Mouse (Mus musculus) ovary, postnatal 36 days (tissue): ENCODE data around the gene Secisbp2.

ENCODE experiments used
- DNase-seq: peaks from one replicate; pipeline ENCODE4 v3.0.0; 2022; ENCODE audit warnings: low spot score, mixed read lengths

The Secisbp2 gene

GRCm38 (mm10) chr13:51685290-51685966 lies 33.9 kb downstream of the Secisbp2 start:
- no peak for DNase-seq

GRCm38 (mm10) chr13:51686966-51687365 lies 35.5 kb downstream of the Secisbp2 start:
- DNase-seq: no peak

GRCm38 (mm10) chr13:51688688-51689087 lies 37.2 kb downstream of the Secisbp2 start:
- DNase-seq: no peak

GRCm38 (mm10) chr13:51696481-51696880 lies 45.0 kb downstream of the Secisbp2 start:
- DNase-seq: no peak

GRCm38 (mm10) chr13:51697455-51697854 lies 46.0 kb downstream of the Secisbp2 start:
- no peak for DNase-seq

GRCm38 (mm10) chr13:51697897-51698296 lies 46.4 kb downstream of the Secisbp2 start:
- DNase-seq: no peak

- DNase-seq: no peak
Observed at GRCm38 (mm10) chr13:51698318-51698717, 46.8 kb downstream of the Secisbp2 start.

GRCm38 (mm10) chr13:51703893-51704292 lies 52.4 kb downstream of the Secisbp2 start:
- DNase-seq: no peak

- no peak for DNase-seq
Observed at GRCm38 (mm10) chr13:51705882-51706854, 54.7 kb downstream of the Secisbp2 start.

GRCm38 (mm10) chr13:51710738-51711137 lies 59.2 kb downstream of the Secisbp2 start:
- no peak for DNase-seq

GRCm38 (mm10) chr13:51712022-51712421 lies 60.5 kb downstream of the Secisbp2 start:
- DNase-seq: no peak

- peak; percentile 56 for DNase-seq
Observed at GRCm38 (mm10) chr13:51716350-51717263, 65.1 kb downstream of the Secisbp2 start.

GRCm38 (mm10) chr13:51719256-51719655 lies 67.8 kb downstream of the Secisbp2 start:
- peak; percentile 38 for DNase-seq

- DNase-seq: no peak
Observed at GRCm38 (mm10) chr13:51720556-51720955, 69.1 kb downstream of the Secisbp2 start.

GRCm38 (mm10) chr13:51723114-51723513 lies 71.6 kb downstream of the Secisbp2 start:
- no peak for DNase-seq

- DNase-seq: no peak
Observed at GRCm38 (mm10) chr13:51724566-51724965, 73.1 kb downstream of the Secisbp2 start.

- DNase-seq: no peak
Observed at GRCm38 (mm10) chr13:51725446-51725845, 73.9 kb downstream of the Secisbp2 start.

- DNase-seq: no peak
Observed at GRCm38 (mm10) chr13:51725926-51726574, 74.6 kb downstream of the Secisbp2 start.

- DNase-seq: no peak
Observed at GRCm38 (mm10) chr13:51727364-51727763, 75.9 kb downstream of the Secisbp2 start.

GRCm38 (mm10) chr13:51729887-51730361 lies 78.4 kb downstream of the Secisbp2 start:
- DNase-seq: no peak

GRCm38 (mm10) chr13:51731474-51731873 lies 80.0 kb downstream of the Secisbp2 start:
- DNase-seq: no peak
